Mouse (Mus musculus) gastrocnemius, adult 18-20 months (tissue): ENCODE data around the gene Defa2. TPM values are rescaled to one million over a fixed set of nuclear protein-coding genes. Genes with fewer than 3 reads are reported as not detected.
"Not testable (repeated sequence)": the region's sequence is repeated elsewhere in the genome, so short reads cannot be mapped to it uniquely, and the experiment has no call there.

ENCODE experiments used
- DNase-seq: peaks from one replicate; pipeline ENCODE4 v3.0.0; 2021; ENCODE audit warnings: low spot score
- long read RNA-seq, 2 experiments: library from polyadenylated mRNA; stranded (forward); transcript quantifications; one replicate each; pipeline ENCODE4 v2.0.0; 2021
- total RNA-seq, 2 experiments: library from RNA; stranded (reverse); gene quantifications; 2 replicates each; pipeline ENCODE4 v1.2.3; 2021

The Defa2 gene
- total RNA-seq: not detected
- long read RNA-seq, experiment 1: 0 reads
- long read RNA-seq, experiment 2: 0 reads

GRCm38 (mm10) chr8:21378215-21378614, at the start of gene Defa2:
Defa2 (plus strand) TSS chr8:21378515.
- not testable (repeated sequence) for DNase-seq

- DNase-seq: not testable (repeated sequence)
These were observed 13.2 kb downstream of the Defa2 start, which contains the start of gene Defa33 for GRCm38 (mm10) chr8:21391511-21391910. Defa33 (plus strand) TSS chr8:21391811.

GRCm38 (mm10) chr8:21427111-21427510, 48.8 kb downstream of the Defa2 start, which contains the start of gene Defa36:
Defa36 (plus strand) TSS chr8:21427411.
- not testable (repeated sequence) for DNase-seq

Other genes with a start within 250 kb of the Defa2 start
- not detected for gene Defa30, start 243.9 kb upstream of the Defa2 start, total RNA-seq
- gene Defa22, start 216.2 kb upstream of the Defa2 start, total RNA-seq: not detected
- not detected for gene Defa31, start 186.9 kb upstream of the Defa2 start, total RNA-seq
- gene Gm15293, start 177.0 kb upstream of the Defa2 start, total RNA-seq: not detected
- gene Gm15292, start 128.8 kb upstream of the Defa2 start, total RNA-seq: not detected
- gene Defa27, start 63.0 kb upstream of the Defa2 start, total RNA-seq: not detected
- gene Defa29, start 51.5 kb upstream of the Defa2 start, total RNA-seq: not detected
- not detected for gene Defa33, start 13.3 kb downstream of the Defa2 start, total RNA-seq
- gene Defa36, start 48.9 kb downstream of the Defa2 start, total RNA-seq: not detected
- not detected for gene Gm7849, start 78.0 kb downstream of the Defa2 start, total RNA-seq
- gene Defa20, start 130.7 kb downstream of the Defa2 start, total RNA-seq: not detected
- not detected for gene Defa32, start 150.5 kb downstream of the Defa2 start, total RNA-seq
- gene Defa37, start 186.9 kb downstream of the Defa2 start, total RNA-seq: not detected
- not detected for gene Defa28, start 204.5 kb downstream of the Defa2 start, total RNA-seq
- not detected for gene Gm7861, start 216.0 kb downstream of the Defa2 start, total RNA-seq
- not detected for gene Defa26, start 239.7 kb downstream of the Defa2 start, total RNA-seq